Mouse (Mus musculus) limb, embryonic 11.5 days (tissue): ENCODE measurements around the gene Creb3l4. TPM values are rescaled to one million over a fixed set of nuclear protein-coding genes. Genes with fewer than 3 reads are reported as not detected.

Experiments
- microRNA-seq: library from miRNA; unstranded; fragments of <30 nt; microRNA quantifications from one replicate; pipeline ENCODE4, GENCODE M21; 2016
- polyA plus RNA-seq: library from polyadenylated mRNA; unstranded; fragments of >200 nt; fragmentation: Nextera tagmentation; extraction: Ambion mirVana; gene quantifications from 2 replicates; pipeline ENCODE4 v1.2.1, GENCODE M21; 2014

Creb3l4 gene
- polyA plus RNA-seq, 1 experiment from 2014 or later, result 11.0 TPM

Small RNA genes within 50 kb of the gene (microRNA-seq; reads per million reads assigned to microRNA genes)
- not detected for gene Mir7012

Other genes with a start within 250 kb of the Creb3l4 start
- 241 and 262 TPM in 2 replicates for gene Hax1, start 244.7 kb downstream of the Creb3l4 start, polyA plus RNA-seq
- 160 and 175 TPM in 2 replicates for gene 4933434E20Rik, start 191.9 kb downstream of the Creb3l4 start, polyA plus RNA-seq
- 238 and 289 TPM in 2 replicates for gene Ubap2l, start 190.9 kb downstream of the Creb3l4 start, polyA plus RNA-seq
- 578 and 605 TPM in 2 replicates for gene Tpm3, start 170.9 kb downstream of the Creb3l4 start, polyA plus RNA-seq
- 0.49 and 0.72 TPM in 2 replicates for gene Nup210l, start 139.4 kb downstream of the Creb3l4 start, polyA plus RNA-seq
- 1,463 and 1,516 TPM in 2 replicates for gene Rps27, start 29.9 kb downstream of the Creb3l4 start, polyA plus RNA-seq
- 15.4 and 16.9 TPM in 2 replicates for gene Rab13, start 29.8 kb downstream of the Creb3l4 start, polyA plus RNA-seq
- 79.5 and 80.1 TPM in 2 replicates for gene Jtb, start 11.9 kb downstream of the Creb3l4 start, polyA plus RNA-seq
- 58.0 and 58.3 TPM in 2 replicates for gene Slc39a1, start 4.7 kb upstream of the Creb3l4 start, polyA plus RNA-seq
- gene Crtc2, start 10.7 kb upstream of the Creb3l4 start, polyA plus RNA-seq, result 16.7 TPM in 2 replicates
- gene Dennd4b, start 21.7 kb upstream of the Creb3l4 start, polyA plus RNA-seq, result 3.9 and 5.5 TPM in 2 replicates
- 16.2 and 18.9 TPM in 2 replicates for gene Gatad2b, start 49.7 kb upstream of the Creb3l4 start, polyA plus RNA-seq
- gene Slc27a3, start 146.4 kb upstream of the Creb3l4 start, polyA plus RNA-seq, result 24.0 and 28.7 TPM in 2 replicates
- gene Ints3, start 190.1 kb upstream of the Creb3l4 start, polyA plus RNA-seq, result 47.2 and 56.7 TPM in 2 replicates
- gene Npr1, start 222.4 kb upstream of the Creb3l4 start, polyA plus RNA-seq, result 2.0 and 2.3 TPM in 2 replicates
- 377 and 385 TPM in 2 replicates for gene Ilf2, start 232.6 kb upstream of the Creb3l4 start, polyA plus RNA-seq
- gene Snapin, start 247.5 kb upstream of the Creb3l4 start, polyA plus RNA-seq, result 60.5 and 63.6 TPM in 2 replicates